Mouse (Mus musculus) embryo, embryonic 11 days (tissue): ENCODE data around the gene Jph3.

Source experiments
- DNase-seq: peaks from one replicate; pipeline ENCODE4 v3.0.0-alpha.2; 2015

The Jph3 gene

GRCm38 (mm10) chr8:121792159-121792558, 62.7 kb downstream of the Jph3 start:
- DNase-seq: no peak

- no peak for DNase-seq
These were observed 63.2 kb downstream of the Jph3 start for GRCm38 (mm10) chr8:121792627-121793026.

- DNase-seq: no peak
These were observed 64.7 kb downstream of the Jph3 start for GRCm38 (mm10) chr8:121794151-121794550.

- DNase-seq: no peak
These were observed 66.0 kb downstream of the Jph3 start for GRCm38 (mm10) chr8:121795461-121795860.

GRCm38 (mm10) chr8:121796406-121796805, 67.0 kb downstream of the Jph3 start:
- no peak for DNase-seq

- no peak for DNase-seq
These were observed 69.0 kb downstream of the Jph3 start for GRCm38 (mm10) chr8:121798401-121798800.

GRCm38 (mm10) chr8:121804829-121805228, 75.4 kb downstream of the Jph3 start:
- DNase-seq: no peak

GRCm38 (mm10) chr8:121806126-121806525, 76.7 kb downstream of the Jph3 start:
- no peak for DNase-seq

GRCm38 (mm10) chr8:121808032-121808431, 78.6 kb downstream of the Jph3 start:
- DNase-seq: no peak

- no peak for DNase-seq
These were observed 80.2 kb downstream of the Jph3 start for GRCm38 (mm10) chr8:121809524-121810155.

GRCm38 (mm10) chr8:121811502-121811901, 82.1 kb downstream of the Jph3 start:
- DNase-seq: no peak

GRCm38 (mm10) chr8:121811931-121812570, 82.6 kb downstream of the Jph3 start:
- DNase-seq: no peak

GRCm38 (mm10) chr8:121818226-121818625, 88.8 kb downstream of the Jph3 start:
- no peak for DNase-seq

- no peak for DNase-seq
These were observed 91.4 kb downstream of the Jph3 start for GRCm38 (mm10) chr8:121820840-121821239.

GRCm38 (mm10) chr8:121821320-121821719, 91.9 kb downstream of the Jph3 start:
- no peak for DNase-seq

GRCm38 (mm10) chr8:121821770-121822169, 92.3 kb downstream of the Jph3 start:
- DNase-seq: no peak

GRCm38 (mm10) chr8:121827726-121828125, 98.3 kb downstream of the Jph3 start:
- DNase-seq: no peak

GRCm38 (mm10) chr8:121828376-121829023, 99.1 kb downstream of the Jph3 start:
- no peak for DNase-seq

GRCm38 (mm10) chr8:121829048-121829776, 99.8 kb downstream of the Jph3 start, which contains the start of gene Klhdc4:
TSS of gene Klhdc4 (minus strand) at chr8:121829569.
- peak; percentile 92 for DNase-seq

GRCm38 (mm10) chr8:121829777-121830362, 100.4 kb downstream of the Jph3 start:
- DNase-seq: no peak

GRCm38 (mm10) chr8:121832061-121832460, 102.6 kb downstream of the Jph3 start:
- DNase-seq: no peak

GRCm38 (mm10) chr8:121832503-121832902, 103.1 kb downstream of the Jph3 start:
- peak; percentile 79 for DNase-seq

GRCm38 (mm10) chr8:121841242-121841641, 111.8 kb downstream of the Jph3 start:
- peak; percentile 52 for DNase-seq
